Mouse (Mus musculus) monocyte, adult 59 days (primary cell): ENCODE measurements around the gene Adi1. TPM values are rescaled to one million over a fixed set of nuclear protein-coding genes. Genes with fewer than 3 reads are reported as not detected.

Experiments
- total RNA-seq, 2 experiments: library from RNA; stranded (reverse); gene quantifications; one replicate each; pipeline ENCODE4 v1.2.4; 2023

Gene Adi1
- 10 to 100 TPM; 16.5 to 17.7 TPM for total RNA-seq

GRCm38 (mm10) chr12:28675121-28675924, at the start of gene Adi1:
TSS of gene Adi1 (plus strand) at chr12:28675231.

GRCm38 (mm10) chr12:28635535-28636476, 39.2 kb upstream of the Adi1 start, which contains the start of gene Rps7:
TSS of gene Rps7 (minus strand) at chr12:28635953.

GRCm38 (mm10) chr12:28649141-28650110, 25.6 kb upstream of the Adi1 start, which contains the start of gene Rnaseh1:
TSS of gene Rnaseh1 (plus strand) at chr12:28649602.

Other genes starting within 250 kb of the Adi1 start
- under 1 TPM; 0.34 to 0.36 TPM for gene Dcdc2c, start 122.8 kb upstream of the Adi1 start, total RNA-seq
- not detected for gene Allc, start 92.7 kb upstream of the Adi1 start, total RNA-seq
- under 1 TPM in 1 of 2 experiments, not detected in 1; 0.45 TPM for gene Colec11, start 51.9 kb upstream of the Adi1 start, total RNA-seq
- 100 to 1,000 TPM; 515 to 595 TPM for gene Rps7, start 39.3 kb upstream of the Adi1 start, total RNA-seq
- gene Rnaseh1, start 25.6 kb upstream of the Adi1 start, total RNA-seq, result 10 to 100 TPM; 16.8 to 19.8 TPM
- gene Trappc12, start 75.2 kb downstream of the Adi1 start, total RNA-seq, result 10 to 100 TPM; 38.5 to 39.1 TPM
- 10 to 100 TPM; 20.8 to 37.2 TPM for gene Eipr1, start 76.6 kb downstream of the Adi1 start, total RNA-seq